Mouse (Mus musculus) neural tube, embryonic 11.5 days (tissue): ENCODE results near the gene Olfr905. TPM values are rescaled to one million over a fixed set of nuclear protein-coding genes. Genes with fewer than 3 reads are reported as not detected.

Experiments
- ATAC-seq: fragments of 200-750 bp; cut with Nextera tagmentation; 2 replicates; pipeline ENCODE4 v1.8.0; 2017; ENCODE audit warnings: moderate number of reproducible peaks, mild to moderate bottlenecking, moderate TSS enrichment, moderate library complexity; ENCODE audit not compliant: insufficient read depth, low FRiP score, low TSS enrichment
- DNase-seq: peaks from one replicate; pipeline ENCODE4 v3.0.0-alpha.2; 2015; ENCODE audit warnings: low spot score
- H3K27ac ChIP-seq: fragments of 300-500 bp; sonication (generic); 2 replicates; pipeline ENCODE4 v1.5.1; 2014; ENCODE audit warnings: low read depth, mild to moderate bottlenecking, low read length
- H3K27me3 ChIP-seq: fragments of 300-500 bp; sonication (generic); 2 replicates; pipeline ENCODE4 v1.6.1; 2014; ENCODE audit warnings: mild to moderate bottlenecking, low read length, mixed read lengths; ENCODE audit not compliant: control insufficient read depth, insufficient read depth
- H3K36me3 ChIP-seq: fragments of 300-500 bp; sonication (generic); 2 replicates; pipeline ENCODE4 v1.6.1; 2014; ENCODE audit warnings: mild to moderate bottlenecking, low read length, moderate library complexity, mixed read lengths; ENCODE audit not compliant: control insufficient read depth, insufficient read depth
- H3K4me1 ChIP-seq: fragments of 300-500 bp; sonication (generic); 2 replicates; pipeline ENCODE4 v1.6.1; 2014; ENCODE audit warnings: low read length, mixed read lengths; ENCODE audit not compliant: control insufficient read depth, insufficient read depth
- H3K4me2 ChIP-seq: fragments of 300-500 bp; sonication (generic); 2 replicates; pipeline ENCODE4 v1.6.1; 2014; ENCODE audit warnings: low read depth, mild to moderate bottlenecking, moderate library complexity
- H3K4me3 ChIP-seq: fragments of 300-500 bp; sonication (generic); 2 replicates; pipeline ENCODE4 v1.5.1; 2014; ENCODE audit warnings: low read depth, low read length
- H3K9ac ChIP-seq: fragments of 300-500 bp; sonication (generic); 2 replicates; pipeline ENCODE4 v1.6.1; 2014; ENCODE audit warnings: mild to moderate bottlenecking, low read length
- H3K9me3 ChIP-seq: fragments of 300-500 bp; sonication (generic); 2 replicates; pipeline ENCODE4 v1.6.1; 2016; ENCODE audit warnings: low read length; ENCODE audit not compliant: control insufficient read depth
- WGBS: fragments of 180-500 bp; shearing (Covaris S2); extraction: QIAGEN DNeasy Blood & Tissue Kit; methylation state at CpG from one replicate; pipeline ENCODE4 v1.1.7; 2014; 5-methylcytosine and 5-hydroxymethylcytosine counted together
- polyA plus RNA-seq: library from polyadenylated mRNA; unstranded; fragments of >200 nt; fragmentation: Nextera tagmentation; extraction: Ambion mirVana; gene quantifications from 2 replicates; pipeline ENCODE4 v1.2.1, GENCODE M21; 2014

Olfr905 gene
- not detected in 2 replicates for polyA plus RNA-seq

- no peak for DNase-seq
- Histone ChIP-seq H3K36me3 (no peaks in the 10 kb centered on the region), H3K9me3 (no peaks in the 10 kb centered on the region), H3K27ac (no peak within 1 kb of the TSS), H3K4me1 (no peaks in the 10 kb centered on the region), H3K27me3 (no peaks in the 10 kb centered on the region), H3K9ac (no peak within 1 kb of the TSS), H3K4me3 (no peak within 1 kb of the TSS), H3K4me2 (no peak within 1 kb of the TSS)
- ATAC-seq = no peak
These were observed at the start of gene Olfr905 for GRCm38 (mm10) chr9:38470807-38471206. Gene Olfr905 (plus strand): TSS chr9:38471107.

GRCm38 (mm10) chr9:38423801-38424200 lies 47.1 kb upstream of the Olfr905 start:
- ATAC-seq (no peak), DNase-seq (no peak)
- H3K27me3 ChIP-seq = no peaks in the 10 kb centered on the region
- H3K4me2 ChIP-seq = no peak overlapping the region
- H3K4me3 ChIP-seq = no peak overlapping the region
- no peaks in the 10 kb centered on the region for H3K9me3 ChIP-seq
- H3K27ac ChIP-seq = no peak overlapping the region
- H3K9ac ChIP-seq = no peak overlapping the region
- H3K36me3 ChIP-seq = no peaks in the 10 kb centered on the region
- H3K4me1 ChIP-seq = no peaks in the 10 kb centered on the region

- Histone ChIP-seq H3K9me3 (no peaks in the 10 kb centered on the region), H3K4me3 (no peak overlapping the region), H3K9ac (no peak overlapping the region), H3K4me1 (no peaks in the 10 kb centered on the region), H3K27ac (no peak overlapping the region), H3K27me3 (no peaks in the 10 kb centered on the region), H3K4me2 (no peak overlapping the region), H3K36me3 (no peaks in the 10 kb centered on the region)
- no peak for ATAC-seq
- WGBS = 55% methylated on average over 1 of the region's 1 CpGs
- no peak for DNase-seq
These were observed 43.9 kb upstream of the Olfr905 start for GRCm38 (mm10) chr9:38427026-38427425.

- H3K36me3 ChIP-seq = no peaks in the 10 kb centered on the region
- WGBS = 90% methylated on average over 1 of the region's 1 CpGs
- H3K27me3 ChIP-seq = no peaks in the 10 kb centered on the region
- no peak within 1 kb of the TSS for H3K27ac ChIP-seq
- H3K4me3 ChIP-seq = no peak within 1 kb of the TSS
- no peaks in the 10 kb centered on the region for H3K9me3 ChIP-seq
- no peak within 1 kb of the TSS for H3K9ac ChIP-seq
- no peaks in the 10 kb centered on the region for H3K4me1 ChIP-seq
- no peak for ATAC-seq
- no peak within 1 kb of the TSS for H3K4me2 ChIP-seq
- no peak for DNase-seq
These were observed 41.8 kb upstream of the Olfr905 start, which contains the start of gene Olfr901 for GRCm38 (mm10) chr9:38429155-38429554. Gene Olfr901 (plus strand): TSS chr9:38429455.

GRCm38 (mm10) chr9:38447352-38447751 lies 23.6 kb upstream of the Olfr905 start, which contains the start of gene Olfr902:
Gene Olfr902 (plus strand): TSS chr9:38447652.
- no peak within 1 kb of the TSS for H3K4me2 ChIP-seq
- H3K4me3 ChIP-seq = no peak within 1 kb of the TSS
- no peaks in the 10 kb centered on the region for H3K9me3 ChIP-seq
- H3K9ac ChIP-seq = no peak within 1 kb of the TSS
- no peaks in the 10 kb centered on the region for H3K36me3 ChIP-seq
- no peaks in the 10 kb centered on the region for H3K4me1 ChIP-seq
- DNase-seq (no peak), ATAC-seq (no peak)
- 95% methylated on average over 5 of the region's 5 CpGs for WGBS
- no peaks in the 10 kb centered on the region for H3K27me3 ChIP-seq
- no peak within 1 kb of the TSS for H3K27ac ChIP-seq

GRCm38 (mm10) chr9:38462844-38463243 lies 8.1 kb upstream of the Olfr905 start, which contains the start of gene Olfr904:
Gene Olfr904 (plus strand): TSS chr9:38463144.
- Histone ChIP-seq H3K4me3 (no peak within 1 kb of the TSS), H3K27ac (no peak within 1 kb of the TSS), H3K27me3 (no peaks in the 10 kb centered on the region), H3K9ac (no peak within 1 kb of the TSS), H3K36me3 (no peaks in the 10 kb centered on the region), H3K4me1 (no peaks in the 10 kb centered on the region), H3K4me2 (no peak within 1 kb of the TSS), H3K9me3 (no peaks in the 10 kb centered on the region)
- ATAC-seq = no peak
- DNase-seq = no peak

- no peak within 1 kb of the TSS for H3K4me3 ChIP-seq
- ATAC-seq (no peak), DNase-seq (no peak)
- no peaks in the 10 kb centered on the region for H3K4me1 ChIP-seq
- H3K9me3 ChIP-seq = no peaks in the 10 kb centered on the region
- H3K9ac ChIP-seq = no peak within 1 kb of the TSS
- H3K4me2 ChIP-seq = no peak within 1 kb of the TSS
- no peaks in the 10 kb centered on the region for H3K27me3 ChIP-seq
- no peak within 1 kb of the TSS for H3K27ac ChIP-seq
- H3K36me3 ChIP-seq = no peaks in the 10 kb centered on the region
- WGBS = 93% methylated on average over 3 of the region's 3 CpGs
These were observed 15.9 kb downstream of the Olfr905 start, which contains the start of gene Olfr906 for GRCm38 (mm10) chr9:38486785-38487184. Gene Olfr906 (plus strand): TSS chr9:38487085.

GRCm38 (mm10) chr9:38495501-38495900 lies 24.6 kb downstream of the Olfr905 start, which contains the start of gene Olfr907:
Gene Olfr907 (plus strand): TSS chr9:38495801.
- ATAC-seq (no peak), DNase-seq (no peak)
- no peaks in the 10 kb centered on the region for H3K9me3 ChIP-seq
- H3K36me3 ChIP-seq = no peaks in the 10 kb centered on the region
- no peak within 1 kb of the TSS for H3K9ac ChIP-seq
- WGBS = 82% methylated on average over 2 of the region's 2 CpGs
- no peaks in the 10 kb centered on the region for H3K27me3 ChIP-seq
- H3K4me2 ChIP-seq = no peak within 1 kb of the TSS
- no peak within 1 kb of the TSS for H3K27ac ChIP-seq
- H3K4me1 ChIP-seq = no peaks in the 10 kb centered on the region
- no peak within 1 kb of the TSS for H3K4me3 ChIP-seq

GRCm38 (mm10) chr9:38512353-38512752 lies 41.4 kb downstream of the Olfr905 start:
- H3K27ac ChIP-seq = no peak overlapping the region
- 70% methylated on average over 2 of the region's 2 CpGs for WGBS
- no peak overlapping the region for H3K4me3 ChIP-seq
- no peak overlapping the region for H3K4me2 ChIP-seq
- H3K27me3 ChIP-seq = no peaks in the 10 kb centered on the region
- no peaks in the 10 kb centered on the region for H3K9me3 ChIP-seq
- H3K36me3 ChIP-seq = no peaks in the 10 kb centered on the region
- H3K9ac ChIP-seq = no peak overlapping the region
- ATAC-seq (no peak), DNase-seq (no peak)
- H3K4me1 ChIP-seq = no peaks in the 10 kb centered on the region
